Mouse (Mus musculus) liver, embryonic 14.5 days (tissue): ENCODE data around the gene Rab3c. TPM values are rescaled to one million over a fixed set of nuclear protein-coding genes. Genes with fewer than 3 reads are reported as not detected.
A peak's percentile ranks its signal among the peaks of the same experiment; 100 is the strongest.

ENCODE experiments used
- ATAC-seq: fragments of 200-750 bp; cut with Nextera tagmentation; 2 replicates; pipeline ENCODE4 v1.8.0; 2017; ENCODE audit warnings: moderate number of reproducible peaks, mild to moderate bottlenecking, moderate library complexity; ENCODE audit not compliant: insufficient read depth
- DNase-seq, 3 experiments: peaks; one replicate each; pipeline ENCODE4 v3.0.0-alpha.2; 2012 to 2013; ENCODE audit warnings: low read depth in 3 of 3, low spot score in 3 of 3
- H3K27ac ChIP-seq: fragments of 300-500 bp; sonication (generic); 2 replicates; pipeline ENCODE4 v1.5.1; 2014; ENCODE audit warnings: moderate library complexity, mild to moderate bottlenecking, control low read depth, inconsistent platforms
- H3K27me3 ChIP-seq: fragments of 300-500 bp; sonication (generic); 2 replicates; pipeline ENCODE4 v1.6.1; 2014; ENCODE audit warnings: mild to moderate bottlenecking, low read length, moderate library complexity; ENCODE audit not compliant: control insufficient read depth, insufficient read depth
- H3K36me3 ChIP-seq: fragments of 300-500 bp; sonication (generic); replicated peaks from 2 replicates; pipeline ENCODE4 v1.6.1; 2014; ENCODE audit warnings: low read depth; ENCODE audit not compliant: control insufficient read depth, insufficient read depth
- H3K4me1 ChIP-seq, 2 experiments: fragments of 200-500 bp in 1 of 2; fragments of 300-500 bp in 1 of 2; sonication (generic) in 1 of 2; replicated peaks; 2 replicates each; pipeline ENCODE4 v1.6.1; 2012 to 2014; ENCODE audit warnings: antibody characterized with exemption in 1 of 2, inconsistent platforms in 1 of 2, low read length in 1 of 2; ENCODE audit not compliant: control insufficient read depth in 2 of 2, insufficient read depth in 2 of 2
- H3K4me2 ChIP-seq: fragments of 300-500 bp; sonication (generic); 2 replicates; pipeline ENCODE4 v1.6.1; 2014; ENCODE audit warnings: low read depth, mild to moderate bottlenecking, control low read depth, moderate library complexity
- H3K4me3 ChIP-seq, 2 experiments: fragments of 200-500 bp in 1 of 2; fragments of 300-500 bp in 1 of 2; sonication (generic) in 1 of 2; 2 replicates each; pipeline ENCODE4 v1.5.1; 2012 to 2014; ENCODE audit warnings: low read depth in 2 of 2, low read length in 2 of 2, mild to moderate bottlenecking in 2 of 2, control low read depth in 1 of 2, inconsistent platforms in 1 of 2, moderate library complexity in 1 of 2; ENCODE audit not compliant: insufficient read depth in 1 of 2
- H3K9ac ChIP-seq: fragments of 300-500 bp; sonication (generic); replicated peaks from 2 replicates; pipeline ENCODE4 v1.6.1; 2014; ENCODE audit warnings: mild to moderate bottlenecking, control low read depth, moderate library complexity
- H3K9me3 ChIP-seq: fragments of 300-500 bp; sonication (generic); 2 replicates; pipeline ENCODE4 v1.6.1; 2016; ENCODE audit warnings: low read length, mixed read lengths; ENCODE audit not compliant: control insufficient read depth
- CTCF ChIP-seq: IDR thresholded peaks from 2 replicates; pipeline ENCODE4 v1.5.1; 2016; ENCODE audit warnings: antibody characterized with exemption, low read depth, control low read depth
- EP300 ChIP-seq: IDR thresholded peaks from 2 replicates; pipeline ENCODE4 v1.6.1; 2016; ENCODE audit warnings: antibody characterized with exemption, low read depth
- WGBS: fragments of 180-500 bp; shearing (Covaris S2); extraction: QIAGEN DNeasy Blood & Tissue Kit; methylation state at CpG from one replicate; pipeline ENCODE4 v1.1.7; 2014; ENCODE audit not compliant: insufficient replicate concordance; 5-methylcytosine and 5-hydroxymethylcytosine counted together
- polyA plus RNA-seq, 2 experiments: library from polyadenylated mRNA; depleted of rRNA in 1 of 2; stranded (reverse) in 1 of 2; unstranded in 1 of 2; fragments of >200 nt; fragmentation: Nextera tagmentation in 1 of 2; extraction: Ambion mirVana in 1 of 2; gene quantifications; 2 replicates each; pipeline versions ENCODE4 v1.2.1 to v1.2.3; 2012 to 2014

The Rab3c gene
- polyA plus RNA-seq, 2 experiments = under 0.01 TPM; not detected in 1

GRCm38 (mm10) chr13:110039779-110040498, 240.9 kb downstream of the Rab3c start:
- WGBS = 65% methylated on average over 3 of the region's 3 CpGs
- no peak for ATAC-seq
- H3K27ac ChIP-seq = no peak overlapping the region
- H3K4me3 ChIP-seq = no peak overlapping the region
- TF ChIP-seq CTCF = peak; percentile 45; the same call in 1 of the 2 replicates
- no peak for TF ChIP-seq EP300
- no peaks in the 10 kb centered on the region for H3K9me3 ChIP-seq
- H3K27me3 ChIP-seq = no peaks in the 10 kb centered on the region
- H3K4me1 ChIP-seq = no peaks in the 10 kb centered on the region
- no peak for DNase-seq
- H3K9ac ChIP-seq = no peak overlapping the region
- H3K36me3 ChIP-seq = no peaks in the 10 kb centered on the region
- no peak overlapping the region for H3K4me2 ChIP-seq

- ATAC-seq = no peak
- Histone ChIP-seq H3K36me3 (no peaks in the 10 kb centered on the region), H3K9me3 (no peaks in the 10 kb centered on the region), H3K4me3 (no peak overlapping the region), H3K9ac (no peak overlapping the region), H3K4me2 (no peak overlapping the region), H3K27me3 (no peaks in the 10 kb centered on the region), H3K4me1 (no peaks in the 10 kb centered on the region), H3K27ac (no peak overlapping the region)
- DNase-seq = no peak
- 38% methylated on average over 9 of the region's 9 CpGs for WGBS
- TF ChIP-seq EP300 (no peak), CTCF (no peak)
These were observed 241.6 kb downstream of the Rab3c start for GRCm38 (mm10) chr13:110039170-110039569.

- no peak for ATAC-seq
- H3K9ac ChIP-seq = no peak overlapping the region
- 70% methylated on average over 3 of the region's 3 CpGs for WGBS
- no peaks in the 10 kb centered on the region for H3K4me1 ChIP-seq
- no peaks in the 10 kb centered on the region for H3K27me3 ChIP-seq
- H3K4me2 ChIP-seq = no peak overlapping the region
- TF ChIP-seq EP300 (no peak), CTCF (no peak)
- no peak overlapping the region for H3K4me3 ChIP-seq
- no peaks in the 10 kb centered on the region for H3K9me3 ChIP-seq
- no peak for DNase-seq
- no peaks in the 10 kb centered on the region for H3K36me3 ChIP-seq
- H3K27ac ChIP-seq = no peak overlapping the region
These were observed 242.3 kb downstream of the Rab3c start for GRCm38 (mm10) chr13:110038521-110038920.

GRCm38 (mm10) chr13:110034885-110035284, 245.9 kb downstream of the Rab3c start:
- H3K27ac ChIP-seq = no peak overlapping the region
- TF ChIP-seq CTCF (no peak), EP300 (no peak)
- ATAC-seq = no peak
- no peaks in the 10 kb centered on the region for H3K36me3 ChIP-seq
- WGBS = 65% methylated on average over 6 of the region's 6 CpGs
- no peaks in the 10 kb centered on the region for H3K9me3 ChIP-seq
- H3K4me2 ChIP-seq = no peak overlapping the region
- no peak overlapping the region for H3K4me3 ChIP-seq
- no peaks in the 10 kb centered on the region for H3K27me3 ChIP-seq
- H3K9ac ChIP-seq = no peak overlapping the region
- no peak for DNase-seq
- H3K4me1 ChIP-seq = no peaks in the 10 kb centered on the region

- DNase-seq (no peak), ATAC-seq (no peak)
- no peaks in the 10 kb centered on the region for H3K27me3 ChIP-seq
- no peak overlapping the region for H3K4me2 ChIP-seq
- TF ChIP-seq CTCF (no peak), EP300 (no peak)
- H3K9me3 ChIP-seq = no peaks in the 10 kb centered on the region
- H3K27ac ChIP-seq = no peak overlapping the region
- H3K36me3 ChIP-seq = no peaks in the 10 kb centered on the region
- H3K4me3 ChIP-seq = no peak overlapping the region
- WGBS = 30% methylated on average over 7 of the region's 7 CpGs
- no peak overlapping the region for H3K9ac ChIP-seq
- no peaks in the 10 kb centered on the region for H3K4me1 ChIP-seq
These were observed 246.8 kb downstream of the Rab3c start for GRCm38 (mm10) chr13:110034041-110034440.
